Mouse (Mus musculus) common myeloid progenitor, adult 5-6 weeks (primary cell): ENCODE measurements at regions not wholly inside any gene's neighbourhood (a gene's known extent, or its start where the extent isn't known, plus 50 kb on each side); places are given as distances from the start of the nearest gene placed in this dataset.

Source experiments
- ATAC-seq: replicated peaks from 2 replicates; pipeline ENCODE4 v1.8.0; 2016; ENCODE audit warnings: low read depth, mild to moderate bottlenecking, moderate TSS enrichment, inconsistent platforms; ENCODE audit not compliant: poor library complexity, severe bottlenecking

DNA sequence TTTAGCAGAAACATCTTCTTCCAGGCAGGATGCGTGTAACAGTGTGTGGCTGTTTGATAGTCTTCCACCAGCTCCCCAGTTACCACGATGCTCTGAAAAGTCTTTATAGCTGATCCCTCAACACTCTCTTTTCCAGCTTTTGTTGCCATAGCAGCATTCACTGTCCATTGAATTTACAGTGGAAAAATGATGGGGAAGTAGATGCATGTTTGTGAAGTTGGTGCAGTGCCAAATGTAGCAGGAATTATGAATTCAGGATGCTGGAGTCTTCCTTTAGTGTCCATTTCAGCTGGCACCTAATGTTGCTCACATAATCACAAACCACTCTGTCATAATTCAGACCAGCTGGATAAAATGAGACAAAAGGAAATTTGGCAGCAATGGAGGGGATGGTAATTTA, 99.0 kb upstream of the Tbc1d2b start:
- ATAC-seq: no peak

DNA sequence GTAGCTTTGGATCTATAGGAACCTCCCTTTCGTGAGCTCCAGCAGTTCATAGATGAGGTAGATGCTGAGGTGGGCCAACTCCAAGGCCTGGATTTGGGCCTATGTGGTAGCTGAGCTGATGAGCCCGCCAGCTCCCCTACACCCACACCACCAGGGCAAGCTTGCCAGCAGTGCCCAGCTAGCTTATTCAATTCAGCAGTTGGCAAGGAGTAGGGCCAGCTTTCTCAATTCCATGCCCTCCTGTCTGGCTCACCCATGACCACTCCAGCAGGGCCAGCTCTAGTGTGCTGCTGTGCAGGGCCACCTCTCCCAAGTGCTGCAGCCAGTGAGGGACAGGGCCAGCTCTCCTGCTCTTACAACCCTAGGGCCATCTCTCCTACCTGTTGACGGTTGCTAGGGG, 97.1 kb upstream of the Tbc1d2b start:
- ATAC-seq: no peak

- peak; percentile 63; the same call in 1 of the 2 replicates for ATAC-seq
These were observed 55.9 kb upstream of the Tbc1d2b start for GRCm38 (mm10) chr9:90326531-90326930.
